Mouse (Mus musculus): ENCODE measurements around the gene Btbd6.

DNA sequence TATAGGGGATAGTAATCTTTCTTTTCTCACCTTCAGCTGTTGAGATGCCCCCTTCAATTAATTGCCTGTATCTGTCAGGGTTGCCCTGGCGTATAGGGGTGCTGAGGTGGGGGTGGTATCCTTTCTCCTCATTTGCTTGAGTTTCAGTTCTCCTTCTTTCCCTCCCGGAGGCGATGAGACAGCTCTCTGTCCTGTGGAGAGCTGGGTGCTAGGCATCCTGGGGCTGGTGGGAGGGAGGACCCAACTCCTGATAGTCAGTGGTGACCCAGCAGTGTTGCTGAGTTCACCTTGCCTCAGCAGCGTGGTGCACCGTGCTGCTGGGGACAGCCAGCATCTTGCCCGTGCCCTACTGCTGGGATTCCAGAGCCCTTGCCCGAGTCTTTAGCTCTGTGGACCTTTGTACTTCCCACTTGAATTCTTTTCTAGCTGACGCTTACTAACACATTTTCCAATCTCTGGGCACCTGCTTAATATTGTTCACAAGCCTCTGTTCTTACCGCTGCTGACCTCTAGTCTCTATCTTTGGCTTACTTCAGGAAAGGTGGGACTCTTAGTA lies 41.2 kb downstream of the Btbd6 start:
- TF ChIP-seq CTCF (IDR thresholded peaks at IDR 0.05) (no peak), EP300 (IDR thresholded peaks at IDR 0.05) (no peak)

Data from lung, postnatal 0 days (tissue).